Comparison of ENCODE assay signal across 8 mouse cellular contexts in genomic region chr2:38350796-38351195, GRCm38 (mm10). TPM values are rescaled to one million over a fixed set of nuclear protein-coding genes. Genes with fewer than 3 reads are reported as not detected.
DNase-seq lines count a peak whose midpoint lies in the region; ATAC-seq and TF ChIP-seq lines count a peak whose summit lies in the region.

No protein-coding gene starts in this region.

- peak; percentile 58 for DNase-seq in ovary, adult 18-20 months (ENCODE audit: low spot score)
- DNase-seq in ovary, postnatal 14 days (ENCODE audit: low spot score), result no peak
- peak; percentile 91 for DNase-seq in embryo, embryonic 9.5 days (ENCODE audit: extremely low spot score)
- DNase-seq in heart, adult 11 months, result peak; percentile 98
- peak; percentile 93 for DNase-seq in limb, embryonic 10.5 days (ENCODE audit: low spot score)
- DNase-seq in midbrain, embryonic 11.5 days (ENCODE audit: low spot score, missing footprints), result peak; percentile 97

- ATAC-seq in intestine, postnatal 0 days, result peak; percentile 63; the same call in 1 of the 2 replicates
- peak; percentile 88 for ATAC-seq in midbrain, embryonic 11.5 days (ENCODE audit: low FRiP score)
- peak; percentile 93 for ATAC-seq in stomach, embryonic 15.5 days (ENCODE audit: insufficient read depth, low FRiP score, low read depth)

- peak overlapping the region; percentile 68 for H3K4me2 ChIP-seq in intestine, postnatal 0 days (replicated peaks; ENCODE audit: low read depth)
- H3K4me2 ChIP-seq in midbrain, embryonic 11.5 days, result peak overlapping the region; percentile 52
- H3K4me2 ChIP-seq in stomach, embryonic 15.5 days, result peak overlapping the region; percentile 87

- H3K9me3 ChIP-seq in intestine, postnatal 0 days (ENCODE audit: control insufficient read depth), result no peaks in the 10 kb centered on the region
- H3K9me3 ChIP-seq in limb, embryonic 10.5 days (replicated peaks), result no peaks in the 10 kb centered on the region
- H3K9me3 ChIP-seq in midbrain, embryonic 11.5 days (ENCODE audit: control insufficient read depth, low read length), result no peaks in the 10 kb centered on the region
- no peaks in the 10 kb centered on the region for H3K9me3 ChIP-seq in stomach, embryonic 15.5 days

- peaks cover 98% of the 10 kb centered on the region for H3K27me3 ChIP-seq in intestine, postnatal 0 days (replicated peaks; ENCODE audit: control insufficient read depth, insufficient read depth, low read length)
- peaks cover 92% of the 10 kb centered on the region for H3K27me3 ChIP-seq in limb, embryonic 10.5 days (ENCODE audit: low read depth, poor library complexity, severe bottlenecking)
- H3K27me3 ChIP-seq in midbrain, embryonic 11.5 days (ENCODE audit: control insufficient read depth, insufficient read depth, low read length), result peaks cover 95% of the 10 kb centered on the region
- peaks cover 99% of the 10 kb centered on the region for H3K27me3 ChIP-seq in stomach, embryonic 15.5 days (replicated peaks)

- no peak overlapping the region for H3K27ac ChIP-seq in intestine, postnatal 0 days (ENCODE audit: low read depth, low read length)
- peak overlapping the region; percentile 97 for H3K27ac ChIP-seq in limb, embryonic 10.5 days
- peak overlapping the region; percentile 31; the same call in 1 of the 2 replicates for H3K27ac ChIP-seq in midbrain, embryonic 11.5 days (ENCODE audit: low read depth, low read length)
- H3K27ac ChIP-seq in stomach, embryonic 15.5 days, result no peak overlapping the region

- TF ChIP-seq CTCF in intestine, postnatal 0 days (IDR thresholded peaks at IDR 0.05; ENCODE audit: low read depth), result no peak

- WGBS in intestine, postnatal 0 days, result under 1% methylated on average over 37 of the region's 37 CpGs
- WGBS in limb, embryonic 10.5 days, result under 1% methylated on average over 37 of the region's 37 CpGs
- under 1% methylated on average over 36 of the region's 37 CpGs for WGBS in midbrain, embryonic 11.5 days
- WGBS in stomach, embryonic 15.5 days, result under 1% methylated on average over 36 of the region's 37 CpGs

- no peaks in the 10 kb centered on the region for H3K36me3 ChIP-seq in intestine, postnatal 0 days (ENCODE audit: control insufficient read depth, insufficient read depth)
- peaks cover 17% of the 10 kb centered on the region for H3K36me3 ChIP-seq in limb, embryonic 10.5 days
- H3K36me3 ChIP-seq in midbrain, embryonic 11.5 days (ENCODE audit: control insufficient read depth, insufficient read depth, low read length), result no peaks in the 10 kb centered on the region
- H3K36me3 ChIP-seq in stomach, embryonic 15.5 days, result no peaks in the 10 kb centered on the region

- no peak overlapping the region for H3K9ac ChIP-seq in intestine, postnatal 0 days (ENCODE audit: low read depth, low read length)
- H3K9ac ChIP-seq in midbrain, embryonic 11.5 days (ENCODE audit: low read length), result peak overlapping the region; percentile 67
- no peak overlapping the region for H3K9ac ChIP-seq in stomach, embryonic 15.5 days

- H3K4me3 ChIP-seq in intestine, postnatal 0 days (ENCODE audit: low read depth, low read length), result peak overlapping the region; percentile 38
- H3K4me3 ChIP-seq in limb, embryonic 10.5 days, result peak overlapping the region; percentile 80
- H3K4me3 ChIP-seq in midbrain, embryonic 11.5 days (ENCODE audit: low read depth, low read length), result peak overlapping the region; percentile 40
- peak overlapping the region; percentile 40 for H3K4me3 ChIP-seq in stomach, embryonic 15.5 days (replicated peaks)

- no peaks in the 10 kb centered on the region; the same call in 1 of the 2 replicates for H3K4me1 ChIP-seq in intestine, postnatal 0 days (replicated peaks; ENCODE audit: control insufficient read depth, insufficient read depth, low read length)
- H3K4me1 ChIP-seq in limb, embryonic 10.5 days, result peaks cover 98% of the 10 kb centered on the region
- peaks cover 34% of the 10 kb centered on the region for H3K4me1 ChIP-seq in midbrain, embryonic 11.5 days (ENCODE audit: control insufficient read depth, insufficient read depth, low read length)
- H3K4me1 ChIP-seq in stomach, embryonic 15.5 days, result peaks cover 21% of the 10 kb centered on the region

RNA-seq across cellular contexts. Expression of gene Lhx2, which starts 11.7 kb away (rescaled TPM):
- not detected in 2 replicates for polyA plus RNA-seq in intestine, postnatal 0 days (2015; fragmentation: Nextera tagmentation; extraction: Ambion mirVana)
- 33.7 and 48.4 TPM in 2 replicates for polyA plus RNA-seq in limb, embryonic 10.5 days (2016; fragmentation: Nextera tagmentation; extraction: Ambion mirVana)
- 55.5 and 61.5 TPM in 2 replicates for polyA plus RNA-seq in midbrain, embryonic 11.5 days (2014; fragmentation: Nextera tagmentation; extraction: Ambion mirVana)
- polyA plus RNA-seq in stomach, embryonic 15.5 days (2015; fragmentation: Nextera tagmentation; extraction: Ambion mirVana), result 0.15 and 0.41 TPM in 2 replicates

Comparison
In these comparisons a context has a peak if more than half of its experiments do, and no peak if none do; other contexts are left out.
1. H3K27ac ChIP-seq: peak in limb, embryonic 10.5 days (single experiment) and midbrain, embryonic 11.5 days (single experiment); none in intestine, postnatal 0 days (single experiment) and stomach, embryonic 15.5 days (single experiment).
2. RNA of gene Lhx2, which starts 11.7 kb away (polyA plus RNA-seq): 55.5 to 61.5 TPM in midbrain, embryonic 11.5 days and 33.7 to 48.4 TPM in limb, embryonic 10.5 days; 0.15 to 0.41 TPM in stomach, embryonic 15.5 days and not detected in intestine, postnatal 0 days; every median in the first group is over 10 times any median in the second.
3. Peak in every context shown above with its lines, with median percentiles within 50 percentile points of each other: ATAC-seq, H3K4me2 ChIP-seq and H3K4me3 ChIP-seq.